Mouse (Mus musculus) lung, postnatal 25 days (tissue): ENCODE data around the gene Txndc12.
A peak's percentile ranks its signal among the peaks of the same experiment; 100 is the strongest.

ENCODE experiments used
- DNase-seq: peaks from one replicate; pipeline ENCODE4 v3.0.0; 2022; ENCODE audit warnings: low spot score

Gene Txndc12

GRCm38 (mm10) chr4:108845824-108846569, 11.6 kb downstream of the Txndc12 start:
- no peak for DNase-seq

GRCm38 (mm10) chr4:108847715-108848504, 13.5 kb downstream of the Txndc12 start, which contains the start of gene Kti12:
Gene Kti12, plus strand, starts transcription at chr4:108847785.
- peak; percentile 89 for DNase-seq

GRCm38 (mm10) chr4:108848505-108848848, 14.1 kb downstream of the Txndc12 start, which contains the start of gene A730015C16Rik:
Gene A730015C16Rik, minus strand, starts transcription at chr4:108848619.
- no peak for DNase-seq

- DNase-seq = no peak
Measured at GRCm38 (mm10) chr4:108866806-108867205, 32.4 kb downstream of the Txndc12 start.

GRCm38 (mm10) chr4:108869730-108870374, 35.5 kb downstream of the Txndc12 start:
- DNase-seq = peak; percentile 88

GRCm38 (mm10) chr4:108873746-108874145, 39.3 kb downstream of the Txndc12 start:
- DNase-seq = no peak

GRCm38 (mm10) chr4:108877901-108878300, 43.5 kb downstream of the Txndc12 start:
- no peak for DNase-seq

GRCm38 (mm10) chr4:108878963-108879822, 44.8 kb downstream of the Txndc12 start, which contains the start of gene Rab3b:
Gene Rab3b, plus strand, starts transcription at chr4:108879063.
- peak; percentile 41 for DNase-seq

GRCm38 (mm10) chr4:108883815-108884214, 49.4 kb downstream of the Txndc12 start:
- DNase-seq = no peak

GRCm38 (mm10) chr4:108887456-108887855, 53.1 kb downstream of the Txndc12 start:
- no peak for DNase-seq

GRCm38 (mm10) chr4:108890876-108891275, 56.5 kb downstream of the Txndc12 start:
- no peak for DNase-seq

DNA sequence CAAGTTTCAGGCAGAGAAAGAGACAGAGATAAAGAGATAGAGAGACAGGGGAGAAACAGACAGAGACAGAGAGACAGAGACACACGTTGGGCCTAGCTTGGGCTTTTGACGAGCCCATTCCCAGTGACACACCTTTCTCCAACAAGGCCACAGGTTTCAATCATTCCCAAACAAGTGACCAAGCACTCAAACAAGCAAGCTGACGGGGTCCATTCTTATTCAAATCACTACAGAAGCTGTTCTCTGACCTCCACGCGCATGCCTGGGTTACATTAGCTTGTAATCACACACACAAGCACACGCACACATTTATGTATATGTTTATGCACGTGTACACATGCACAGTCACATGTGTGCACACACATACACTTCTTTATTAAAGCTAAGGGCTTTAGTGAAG, 66.0 kb downstream of the Txndc12 start:
- DNase-seq = no peak

DNA sequence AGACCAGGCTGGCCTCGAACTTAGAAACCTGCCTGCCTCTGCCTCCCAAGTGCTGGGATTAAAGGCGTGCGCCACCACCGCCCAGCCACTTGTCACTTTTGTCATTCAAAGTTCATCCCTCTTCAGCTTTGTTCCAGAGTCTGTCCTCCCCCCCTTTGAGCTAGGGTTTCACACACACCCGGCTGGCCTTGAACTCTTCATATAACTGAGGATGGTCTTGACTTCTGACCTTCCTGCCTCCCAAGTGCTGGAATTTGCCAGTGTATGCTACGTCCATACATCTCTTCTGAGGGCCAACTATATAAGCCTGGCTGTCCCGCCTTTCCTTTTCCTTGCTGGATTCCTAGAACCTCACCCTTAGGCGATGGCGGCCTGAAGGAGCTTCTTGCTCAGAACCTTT, 68.5 kb downstream of the Txndc12 start:
- DNase-seq = no peak

DNA sequence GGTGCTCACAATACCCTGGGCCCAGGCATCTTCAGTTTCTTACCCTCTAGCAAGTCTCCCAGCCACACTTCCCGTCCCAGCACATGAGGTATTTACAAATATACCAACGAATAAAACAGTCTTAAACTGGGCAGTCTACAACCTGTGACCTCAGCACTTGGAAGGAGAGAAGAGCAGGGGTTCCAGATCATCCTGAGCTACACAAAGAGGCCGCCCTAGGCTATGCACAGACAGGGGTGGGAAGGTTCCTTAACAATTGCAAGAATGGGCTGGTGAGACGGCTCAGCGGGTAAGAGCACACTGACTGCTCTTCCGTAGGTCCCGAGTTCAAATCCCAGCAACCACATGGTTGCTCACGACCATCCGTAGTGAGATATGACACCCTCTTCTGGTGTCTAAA, 68.9 kb downstream of the Txndc12 start:
- no peak for DNase-seq

DNA sequence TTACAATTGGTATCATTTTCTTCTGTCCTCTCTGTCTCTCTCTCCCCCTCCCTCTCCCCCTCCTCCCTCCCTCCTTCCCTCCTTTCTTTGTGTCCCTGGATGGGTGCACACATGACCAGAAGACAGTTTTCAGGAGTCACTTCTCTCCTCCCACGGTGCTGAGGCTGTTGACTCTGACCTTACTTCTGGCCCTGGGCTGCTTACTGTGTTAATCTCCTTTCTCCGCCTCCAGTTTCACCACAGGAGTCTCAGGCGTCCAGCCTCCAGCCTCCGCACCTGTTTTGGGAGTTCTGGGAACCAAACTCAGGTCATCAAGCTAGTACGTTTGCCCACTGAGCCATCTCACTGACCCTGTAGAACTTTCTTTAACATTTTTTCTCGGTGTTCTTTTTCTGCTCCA, 69.7 kb downstream of the Txndc12 start:
- no peak for DNase-seq

GRCm38 (mm10) chr4:108904790-108905189, 70.4 kb downstream of the Txndc12 start:
- DNase-seq = no peak

- DNase-seq = no peak
Measured at GRCm38 (mm10) chr4:108905859-108906258, 71.5 kb downstream of the Txndc12 start.

DNA sequence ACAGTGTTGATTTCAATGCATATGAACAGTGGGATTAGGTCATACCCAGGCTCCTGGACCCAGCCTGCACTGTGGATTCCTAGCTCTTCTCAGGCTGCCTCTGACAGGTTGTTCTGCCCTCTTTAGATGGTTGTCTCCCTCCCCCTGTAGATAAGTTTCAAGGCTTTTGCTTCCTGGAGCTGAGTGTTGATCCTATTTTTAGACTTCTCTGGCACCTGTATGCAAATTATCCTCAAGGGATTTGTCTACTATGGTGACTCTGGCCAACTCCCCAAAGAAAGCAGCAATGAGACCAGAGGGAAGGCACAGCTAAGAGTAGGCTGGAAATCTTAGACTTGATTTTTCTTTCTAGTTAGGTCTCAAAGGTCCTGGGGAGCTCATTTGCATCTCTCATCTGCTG, 73.1 kb downstream of the Txndc12 start:
- no peak for DNase-seq

DNA sequence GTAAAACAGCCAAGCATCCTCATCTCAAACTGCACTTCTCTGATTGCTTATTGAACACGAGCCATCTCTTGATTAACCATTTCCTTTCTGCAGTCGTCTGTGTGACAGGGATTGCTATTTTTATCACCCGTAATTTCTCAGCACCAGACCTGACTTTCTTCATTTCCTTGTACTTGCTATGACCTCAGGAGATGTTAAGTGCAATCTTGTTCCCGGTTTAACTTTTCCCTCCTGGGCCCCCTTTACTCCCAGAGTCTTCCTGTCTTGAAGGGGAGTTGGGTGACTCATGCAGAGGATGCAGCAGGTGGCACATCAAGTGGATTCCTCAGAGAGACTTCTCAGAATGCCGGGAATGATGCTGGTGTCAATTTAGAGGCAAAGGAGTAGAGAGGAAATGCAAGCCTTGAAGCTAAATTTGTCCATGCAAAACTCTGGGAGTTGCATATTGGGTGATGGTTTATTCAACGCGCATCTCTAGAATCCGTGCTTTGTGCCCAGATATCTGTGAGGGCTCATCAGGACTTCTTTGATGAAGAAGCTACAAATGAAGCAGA, 75.5 kb downstream of the Txndc12 start:
- DNase-seq = no peak
